Mouse (Mus musculus) embryonic facial prominence, embryonic 14.5 days (tissue): ENCODE results near the gene Hnrnpk. TPM values are rescaled to one million over a fixed set of nuclear protein-coding genes. Genes with fewer than 3 reads are reported as not detected.
A peak's percentile ranks its signal among the peaks of the same experiment; 100 is the strongest.
"Not testable (repeated sequence)": the region's sequence is repeated elsewhere in the genome, so short reads cannot be mapped to it uniquely, and the experiment has no call there.

Source experiments
- ATAC-seq: fragments of 200-750 bp; cut with Nextera tagmentation; 2 replicates; pipeline ENCODE4 v1.8.0; 2017; ENCODE audit warnings: low read depth, moderate number of reproducible peaks, moderate TSS enrichment
- DNase-seq: peaks from one replicate; pipeline ENCODE4 v3.0.0-alpha.2; 2015; ENCODE audit warnings: low spot score
- H3K27ac ChIP-seq: fragments of 300-500 bp; sonication (generic); replicated peaks from 2 replicates; pipeline ENCODE4 v1.5.1; 2014; ENCODE audit warnings: low read depth, mild to moderate bottlenecking, low read length, moderate library complexity
- H3K27me3 ChIP-seq: fragments of 300-500 bp; sonication (generic); replicated peaks from 2 replicates; pipeline ENCODE4 v1.6.1; 2014; ENCODE audit warnings: low read length; ENCODE audit not compliant: control insufficient read depth, insufficient read depth
- H3K36me3 ChIP-seq: fragments of 300-500 bp; sonication (generic); 2 replicates; pipeline ENCODE4 v1.6.1; 2014; ENCODE audit warnings: low read length, mixed read lengths; ENCODE audit not compliant: control insufficient read depth, insufficient read depth
- H3K4me1 ChIP-seq: fragments of 300-500 bp; sonication (generic); 2 replicates; pipeline ENCODE4 v1.6.1; 2014; ENCODE audit warnings: antibody characterized with exemption, low read length; ENCODE audit not compliant: control insufficient read depth, insufficient read depth
- H3K4me2 ChIP-seq: fragments of 300-500 bp; sonication (generic); 2 replicates; pipeline ENCODE4 v1.6.1; 2014; ENCODE audit warnings: low read depth, mild to moderate bottlenecking, low read length, moderate library complexity, mixed read lengths
- H3K4me3 ChIP-seq: fragments of 300-500 bp; sonication (generic); 2 replicates; pipeline ENCODE4 v1.5.1; 2014; ENCODE audit warnings: low read depth, mild to moderate bottlenecking, low read length
- H3K9ac ChIP-seq: fragments of 300-500 bp; sonication (generic); 2 replicates; pipeline ENCODE4 v1.6.1; 2014; ENCODE audit warnings: low read depth, mild to moderate bottlenecking, low read length, moderate library complexity, mixed read lengths
- H3K9me3 ChIP-seq: fragments of 300-500 bp; sonication (generic); 2 replicates; pipeline ENCODE4 v1.6.1; 2016; ENCODE audit warnings: low read length; ENCODE audit not compliant: control insufficient read depth
- WGBS: fragments of 180-500 bp; shearing (Covaris S2); extraction: QIAGEN DNeasy Blood & Tissue Kit; methylation state at CpG from one replicate; pipeline ENCODE4 v1.1.7; 2014; 5-methylcytosine and 5-hydroxymethylcytosine counted together
- polyA plus RNA-seq: library from polyadenylated mRNA; unstranded; fragments of >200 nt; fragmentation: Nextera tagmentation; extraction: Ambion mirVana; gene quantifications from 2 replicates; pipeline ENCODE4 v1.2.1, GENCODE M21; 2014

The Hnrnpk gene
- 1,259 and 1,407 TPM in 2 replicates for polyA plus RNA-seq

GRCm38 (mm10) chr13:58403243-58403642, at the start of gene Hnrnpk:
Hnrnpk (minus strand) TSS chr13:58403343.
- DNase-seq, H3K9me3 ChIP-seq, H3K4me1 ChIP-seq, H3K27me3 ChIP-seq, ATAC-seq: not testable (repeated sequence)
- WGBS = 12% methylated on average over 12 of the region's 17 CpGs
- Histone ChIP-seq H3K4me2 (peak within 1 kb of the TSS; percentile 51), H3K36me3 (peaks cover 18% of the 10 kb centered on the region), H3K4me3 (peak within 1 kb of the TSS; percentile 86), H3K9ac (peak within 1 kb of the TSS; percentile 100), H3K27ac (peak within 1 kb of the TSS; percentile 99)

GRCm38 (mm10) chr13:58452246-58452645, 49.1 kb upstream of the Hnrnpk start:
- peak overlapping the region; percentile 36; the same call in 1 of the 2 replicates for H3K4me3 ChIP-seq
- H3K4me2 ChIP-seq = peak overlapping the region; percentile 63
- 0 out of 2 replicates have a peak, but pooled peaks cover 4% of the 10 kb centered on the region for H3K4me1 ChIP-seq
- no peak for ATAC-seq
- H3K27ac ChIP-seq = no peak overlapping the region
- peaks cover 15% of the 10 kb centered on the region for H3K27me3 ChIP-seq
- 71% methylated on average over 4 of the region's 4 CpGs for WGBS
- H3K9me3 ChIP-seq = no peaks in the 10 kb centered on the region
- no peaks in the 10 kb centered on the region for H3K36me3 ChIP-seq
- DNase-seq = no peak
- H3K9ac ChIP-seq = no peak overlapping the region; the same call in 1 of the 2 replicates

DNA sequence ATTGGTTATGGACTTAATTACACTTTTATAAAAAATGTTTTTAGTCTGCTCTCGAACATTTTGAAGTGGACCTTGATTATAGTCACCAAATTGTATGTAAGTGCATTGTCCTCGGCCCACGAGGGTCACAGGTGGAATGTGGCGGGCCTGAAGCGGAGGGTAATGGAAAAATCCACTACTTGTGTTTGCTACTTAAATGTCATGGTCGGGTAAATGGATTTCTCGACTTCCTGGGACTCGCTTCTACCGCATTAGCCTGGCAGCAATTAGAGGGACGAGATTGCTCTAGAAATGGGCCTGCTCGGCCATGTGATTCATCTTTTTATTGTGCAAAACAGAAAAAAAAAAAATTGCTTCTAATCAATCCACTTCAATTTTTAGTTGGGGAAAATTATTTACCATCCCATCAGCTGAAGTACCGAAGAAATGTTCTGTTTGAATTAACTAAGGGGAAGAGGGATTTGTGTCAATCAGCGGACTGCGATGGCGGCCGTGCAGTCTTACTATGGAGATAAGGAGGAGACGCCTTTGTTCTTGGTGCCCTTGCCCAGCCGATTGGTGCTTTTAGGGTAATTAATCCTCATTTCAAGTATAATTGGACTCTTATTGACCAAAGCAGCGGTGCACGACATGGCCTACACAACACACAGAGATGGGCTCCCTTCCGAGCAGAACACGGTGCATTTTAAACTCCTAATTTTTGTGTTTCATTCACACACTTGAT, 47.5 kb upstream of the Hnrnpk start:
- no peak for ATAC-seq
- H3K27me3 ChIP-seq = peaks cover 15% of the 10 kb centered on the region
- no peak overlapping the region for H3K9ac ChIP-seq
- 0 out of 2 replicates have a peak, but pooled peaks cover 4% of the 10 kb centered on the region for H3K4me1 ChIP-seq
- H3K4me2 ChIP-seq = no peak overlapping the region
- DNase-seq = no peak
- H3K36me3 ChIP-seq = no peaks in the 10 kb centered on the region
- no peak overlapping the region for H3K4me3 ChIP-seq
- H3K9me3 ChIP-seq = no peaks in the 10 kb centered on the region
- whole genome bisulfite sequencing = 82% methylated on average over 22 of the region's 22 CpGs
- H3K27ac ChIP-seq = no peak overlapping the region

GRCm38 (mm10) chr13:58446541-58446940, 43.4 kb upstream of the Hnrnpk start:
- 77% methylated on average over 2 of the region's 2 CpGs for WGBS
- no peak for ATAC-seq
- H3K4me2 ChIP-seq = no peak overlapping the region

GRCm38 (mm10) chr13:58443787-58444186, 40.6 kb upstream of the Hnrnpk start:
- no peaks in the 10 kb centered on the region for H3K9me3 ChIP-seq
- peak; percentile 60 for DNase-seq
- H3K4me3 ChIP-seq = no peak overlapping the region
- H3K27me3 ChIP-seq = no peaks in the 10 kb centered on the region
- no peak overlapping the region for H3K9ac ChIP-seq
- no peaks in the 10 kb centered on the region for H3K36me3 ChIP-seq
- ATAC-seq = peak; percentile 50; the same call in 1 of the 2 replicates
- H3K4me1 ChIP-seq = 0 out of 2 replicates have a peak, but pooled peaks cover 3% of the 10 kb centered on the region
- H3K4me2 ChIP-seq = no peak overlapping the region
- H3K27ac ChIP-seq = no peak overlapping the region
- 30% methylated on average over 7 of the region's 7 CpGs for WGBS

More at GRCm38 (mm10) chr13:58446541-58446940, 43.4 kb upstream of the Hnrnpk start:
- H3K36me3 ChIP-seq = no peaks in the 10 kb centered on the region
- 0 out of 2 replicates have a peak, but pooled peaks cover 3% of the 10 kb centered on the region for H3K4me1 ChIP-seq
- no peak overlapping the region for H3K27ac ChIP-seq
- no peak overlapping the region for H3K4me3 ChIP-seq
- no peaks in the 10 kb centered on the region; the same call in 1 of the 2 replicates for H3K27me3 ChIP-seq
- DNase-seq = no peak
- H3K9ac ChIP-seq = no peak overlapping the region
- H3K9me3 ChIP-seq = no peaks in the 10 kb centered on the region

DNA sequence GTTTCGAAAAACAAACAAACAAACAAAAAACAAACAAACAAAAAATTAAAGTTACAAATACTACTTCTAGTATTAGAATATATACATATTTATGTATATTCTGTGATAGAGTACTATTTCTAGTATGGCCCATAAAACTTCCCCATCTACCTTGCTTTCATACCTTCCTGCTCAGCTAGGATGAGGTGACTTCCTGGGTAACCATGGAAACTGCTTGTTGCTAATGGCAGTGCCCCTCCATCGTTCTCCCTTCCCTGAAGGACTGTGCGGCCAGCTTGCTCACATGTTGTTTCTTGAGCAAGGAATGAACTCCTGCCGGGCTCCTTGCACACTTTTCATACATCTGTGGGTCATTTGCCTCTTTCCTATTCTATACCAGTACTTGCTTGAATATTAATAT, 40.2 kb upstream of the Hnrnpk start:
- Histone ChIP-seq H3K9me3 (no peaks in the 10 kb centered on the region), H3K4me1 (0 out of 2 replicates have a peak, but pooled peaks cover 3% of the 10 kb centered on the region), H3K27me3 (no peaks in the 10 kb centered on the region), H3K4me3 (no peak overlapping the region), H3K4me2 (no peak overlapping the region), H3K36me3 (no peaks in the 10 kb centered on the region), H3K27ac (no peak overlapping the region), H3K9ac (no peak overlapping the region)
- ATAC-seq (no peak), DNase-seq (no peak)
- WGBS = 60% methylated on average over 4 of the region's 4 CpGs

- Histone ChIP-seq H3K27me3 (no peaks in the 10 kb centered on the region), H3K36me3 (no peaks in the 10 kb centered on the region), H3K9ac (no peak overlapping the region), H3K9me3 (no peaks in the 10 kb centered on the region), H3K4me1 (0 out of 2 replicates have a peak, but pooled peaks cover 3% of the 10 kb centered on the region), H3K27ac (no peak overlapping the region), H3K4me3 (no peak overlapping the region), H3K4me2 (no peak overlapping the region)
- DNase-seq (no peak), ATAC-seq (no peak)
- 57% methylated on average over 2 of the region's 2 CpGs for WGBS
Measured at GRCm38 (mm10) chr13:58439716-58440115, 36.6 kb upstream of the Hnrnpk start.

GRCm38 (mm10) chr13:58423061-58423660, 20.0 kb upstream of the Hnrnpk start:
- Histone ChIP-seq H3K9ac (no peak overlapping the region), H3K27me3 (no peaks in the 10 kb centered on the region), H3K4me1 (no peaks in the 10 kb centered on the region), H3K4me3 (no peak overlapping the region), H3K27ac (peak overlapping the region; percentile 13; the same call in 1 of the 2 replicates), H3K36me3 (no peaks in the 10 kb centered on the region), H3K4me2 (no peak overlapping the region), H3K9me3 (no peaks in the 10 kb centered on the region)
- 55% methylated on average over 10 of the region's 10 CpGs for WGBS
- DNase-seq (peak; percentile 57), ATAC-seq (peak; percentile 60; the same call in 1 of the 2 replicates)
